Mouse (Mus musculus): ENCODE measurements at regions not wholly inside any gene's neighbourhood (a gene's known extent, or its start where the extent isn't known, plus 50 kb on each side); places are given as distances from the start of the nearest gene placed in this dataset.

DNA sequence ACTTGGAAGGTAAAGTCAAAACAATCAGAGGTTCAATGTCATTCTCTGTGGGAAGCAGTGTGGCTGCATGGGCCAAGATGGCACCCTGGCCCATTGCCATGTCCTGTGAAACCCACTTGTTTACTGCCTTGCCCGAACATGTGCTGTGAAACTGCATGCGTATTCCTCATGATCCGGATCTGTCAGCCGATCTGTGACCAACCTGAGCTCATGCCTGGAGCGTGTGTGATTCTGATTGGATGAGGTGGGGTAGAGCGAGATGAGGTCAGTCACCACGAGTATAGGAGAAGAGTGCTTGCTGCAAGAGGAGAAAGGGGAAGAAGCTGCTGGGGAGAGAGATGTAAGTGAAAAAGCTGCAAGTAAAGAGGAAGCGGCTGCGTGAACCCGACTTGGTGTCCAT is 240.5 kb downstream of the Ddx10 start:
- no peaks in the 10 kb centered on the region for H3K79me2 ChIP-seq (ENCODE audit: control insufficient read depth, insufficient read depth)
- TF ChIP-seq CEBPB (IDR thresholded peaks at IDR 0.05; ENCODE audit: insufficient read depth, poor library complexity, severe bottlenecking) (no peak), POLR2AphosphoS2 (IDR thresholded peaks at IDR 0.05; ENCODE audit: insufficient read length, low read depth) (no peak), SRF (IDR thresholded peaks at IDR 0.05; ENCODE audit: control insufficient read depth, insufficient read length, low read depth) (no peak), TCF3 (IDR thresholded peaks at IDR 0.05; ENCODE audit: insufficient read length, low read depth) (no peak), USF1 (IDR thresholded peaks at IDR 0.05; ENCODE audit: low read depth) (no peak), MAX (IDR thresholded peaks at IDR 0.05; ENCODE audit: low read depth) (no peak), MYOG (IDR thresholded peaks at IDR 0.05; ENCODE audit: control insufficient read depth in 1 of 3, insufficient read depth in 1 of 3, insufficient read length in 2 of 3, low read depth in 2 of 3) (no peak), E2F4 (IDR thresholded peaks at IDR 0.05; ENCODE audit: insufficient read depth) (no peak), TCF12 (IDR thresholded peaks at IDR 0.05; ENCODE audit: insufficient read depth, poor library complexity, severe bottlenecking) (no peak), MYOD1 (IDR thresholded peaks at IDR 0.05; ENCODE audit: control insufficient read depth in 1 of 3, insufficient read length in 2 of 3, low read depth in 2 of 3) (no peak), REST (IDR thresholded peaks at IDR 0.05; ENCODE audit: insufficient read depth, insufficient read length) (no peak), POLR2A (IDR thresholded peaks at IDR 0.05; ENCODE audit: insufficient read length, low read depth) (no peak)
- no peak overlapping the region for H3ac ChIP-seq (ENCODE audit: control insufficient read depth, insufficient read length)
- no peak overlapping the region for H3K4me2 ChIP-seq (ENCODE audit: low read depth)
- H3K4me3 ChIP-seq = no peak overlapping the region
- H3K27me3 ChIP-seq (ENCODE audit: control insufficient read depth, insufficient read depth, insufficient read length) = no peaks in the 10 kb centered on the region
- H3K36me3 ChIP-seq (ENCODE audit: control insufficient read depth, insufficient read depth) = no peaks in the 10 kb centered on the region

DNA sequence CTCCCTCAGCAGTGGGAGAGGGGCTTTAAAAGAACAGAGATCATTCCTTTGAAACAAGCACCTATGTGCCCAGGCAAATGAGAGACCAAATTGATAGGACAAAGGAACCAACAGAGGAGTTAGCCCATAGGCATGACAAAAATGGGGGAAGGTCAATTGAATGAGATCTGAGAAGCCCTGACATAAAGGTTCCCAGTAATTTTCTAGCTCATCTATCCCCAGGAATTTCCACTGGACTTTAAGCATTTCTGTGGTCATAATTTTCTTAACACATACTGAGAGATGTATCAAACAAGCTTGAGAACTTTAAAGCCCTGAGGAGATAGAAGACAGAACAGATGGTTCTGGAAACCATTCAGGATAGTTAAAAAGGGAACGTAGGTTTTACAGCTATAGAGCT is 241.8 kb downstream of the Ddx10 start:
- H3K36me3 ChIP-seq (ENCODE audit: control insufficient read depth, insufficient read depth) = no peaks in the 10 kb centered on the region
- no peaks in the 10 kb centered on the region for H3K79me2 ChIP-seq (ENCODE audit: control insufficient read depth, insufficient read depth)
- H3ac ChIP-seq (ENCODE audit: control insufficient read depth, insufficient read length) = no peak overlapping the region
- no peaks in the 10 kb centered on the region for H3K27me3 ChIP-seq (ENCODE audit: control insufficient read depth, insufficient read depth, insufficient read length)
- H3K4me2 ChIP-seq (ENCODE audit: low read depth) = no peak overlapping the region
- TF ChIP-seq E2F4 (IDR thresholded peaks at IDR 0.05; ENCODE audit: insufficient read depth) (no peak), TCF12 (IDR thresholded peaks at IDR 0.05; ENCODE audit: insufficient read depth, poor library complexity, severe bottlenecking) (no peak), USF1 (IDR thresholded peaks at IDR 0.05; ENCODE audit: low read depth) (no peak)
- no peak overlapping the region for H3K4me3 ChIP-seq

DNA sequence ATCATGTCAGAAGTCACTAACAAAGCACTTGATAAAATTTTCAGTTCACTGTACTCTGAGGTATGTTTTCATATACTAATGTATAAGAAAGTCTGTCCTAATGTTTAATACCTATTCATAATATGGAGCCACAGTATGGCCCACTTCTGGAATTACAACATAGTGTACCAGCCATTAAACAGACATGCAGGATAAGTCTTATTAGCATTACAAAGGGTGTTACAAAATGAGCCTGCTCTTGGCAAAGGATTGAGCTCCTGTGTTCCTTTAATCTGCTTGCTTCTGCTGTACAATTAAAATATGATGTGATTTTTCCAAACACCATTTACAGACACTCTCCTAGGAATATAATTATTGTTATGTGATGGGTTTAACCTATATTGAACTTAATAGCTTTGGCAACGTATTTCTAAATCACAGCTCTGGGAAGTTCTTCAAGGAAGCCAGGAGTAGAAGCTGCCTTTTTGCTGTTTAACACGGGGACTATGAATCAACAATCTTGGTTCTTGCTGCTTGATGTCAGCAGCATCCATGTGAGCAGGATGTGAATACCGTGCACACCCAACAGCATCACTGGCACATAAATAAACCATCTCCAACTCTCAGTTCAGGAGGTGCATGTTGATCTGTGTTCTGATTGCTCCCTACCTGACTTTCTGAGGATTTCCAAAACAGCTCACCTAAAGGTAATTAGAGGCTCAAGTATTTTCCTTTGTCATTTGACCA is 243.4 kb downstream of the Ddx10 start:
- H3K79me2 ChIP-seq (ENCODE audit: control insufficient read depth, insufficient read depth) = no peaks in the 10 kb centered on the region
- no peak overlapping the region for H3ac ChIP-seq (ENCODE audit: control insufficient read depth, insufficient read length)
- H3K36me3 ChIP-seq (ENCODE audit: control insufficient read depth, insufficient read depth) = no peaks in the 10 kb centered on the region
- H3K27me3 ChIP-seq (ENCODE audit: control insufficient read depth, insufficient read depth, insufficient read length) = no peaks in the 10 kb centered on the region
- TF ChIP-seq TCF3 (IDR thresholded peaks at IDR 0.05; ENCODE audit: insufficient read length, low read depth) = no peak
- no peak for TF ChIP-seq MYOG (IDR thresholded peaks at IDR 0.05; ENCODE audit: control insufficient read depth in 1 of 3, insufficient read depth in 1 of 3, insufficient read length in 2 of 3, low read depth in 2 of 3)
- no peak for TF ChIP-seq MYOD1 (IDR thresholded peaks at IDR 0.05; ENCODE audit: control insufficient read depth in 1 of 3, insufficient read length in 2 of 3, low read depth in 2 of 3)
- TF ChIP-seq POLR2AphosphoS2 (IDR thresholded peaks at IDR 0.05; ENCODE audit: insufficient read length, low read depth) = no peak
- no peak for TF ChIP-seq E2F4 (IDR thresholded peaks at IDR 0.05; ENCODE audit: insufficient read depth)
- no peak for TF ChIP-seq TCF12 (IDR thresholded peaks at IDR 0.05; ENCODE audit: insufficient read depth, poor library complexity, severe bottlenecking)
- no peak for TF ChIP-seq POLR2A (IDR thresholded peaks at IDR 0.05; ENCODE audit: insufficient read length, low read depth)
- no peak for TF ChIP-seq CEBPB (IDR thresholded peaks at IDR 0.05; ENCODE audit: insufficient read depth, poor library complexity, severe bottlenecking)
- no peak overlapping the region for H3K4me3 ChIP-seq
- no peak overlapping the region for H3K4me2 ChIP-seq (ENCODE audit: low read depth)

DNA sequence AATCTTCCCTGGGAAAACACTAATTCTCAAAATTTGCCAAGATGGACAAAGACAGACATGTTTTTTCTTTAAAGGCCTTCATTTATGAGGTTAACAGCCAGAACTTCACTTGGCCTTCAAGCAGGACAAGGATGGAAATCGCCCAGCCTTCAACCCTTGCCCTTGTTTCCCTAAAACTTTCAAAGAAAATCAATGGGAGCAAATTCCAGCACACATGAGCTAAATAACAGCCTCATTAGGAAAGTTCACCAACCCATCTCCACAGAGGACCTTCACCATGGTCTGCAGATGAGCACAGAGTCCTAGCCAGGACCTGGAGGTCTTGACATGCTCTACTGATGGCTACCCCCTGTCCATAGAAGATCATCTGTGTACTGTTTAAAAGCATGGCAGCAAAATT is 271.8 kb downstream of the Ddx10 start:
- no peak overlapping the region for H3ac ChIP-seq (ENCODE audit: control insufficient read depth, insufficient read length)
- no peak overlapping the region for H3K4me3 ChIP-seq
- H3K36me3 ChIP-seq (ENCODE audit: control insufficient read depth, insufficient read depth) = no peaks in the 10 kb centered on the region
- H3K27me3 ChIP-seq (ENCODE audit: control insufficient read depth, insufficient read depth, insufficient read length) = no peaks in the 10 kb centered on the region
- no peak overlapping the region for H3K4me2 ChIP-seq (ENCODE audit: low read depth)
- TF ChIP-seq POLR2AphosphoS2 (IDR thresholded peaks at IDR 0.05; ENCODE audit: insufficient read length, low read depth) = no peak
- no peak for TF ChIP-seq TCF3 (IDR thresholded peaks at IDR 0.05; ENCODE audit: insufficient read length, low read depth)
- no peak for TF ChIP-seq USF1 (IDR thresholded peaks at IDR 0.05; ENCODE audit: low read depth)
- TF ChIP-seq POLR2A (IDR thresholded peaks at IDR 0.05; ENCODE audit: insufficient read length, low read depth) = no peak
- TF ChIP-seq MAX (IDR thresholded peaks at IDR 0.05; ENCODE audit: low read depth) = no peak
- TF ChIP-seq E2F4 (IDR thresholded peaks at IDR 0.05; ENCODE audit: insufficient read depth) = no peak
- no peak for TF ChIP-seq TCF12 (IDR thresholded peaks at IDR 0.05; ENCODE audit: insufficient read depth, poor library complexity, severe bottlenecking)
- TF ChIP-seq MYOG (IDR thresholded peaks at IDR 0.05; ENCODE audit: control insufficient read depth in 1 of 3, insufficient read depth in 1 of 3, insufficient read length in 2 of 3, low read depth in 2 of 3) = no peak
- H3K79me2 ChIP-seq (ENCODE audit: control insufficient read depth, insufficient read depth) = no peaks in the 10 kb centered on the region

DNA sequence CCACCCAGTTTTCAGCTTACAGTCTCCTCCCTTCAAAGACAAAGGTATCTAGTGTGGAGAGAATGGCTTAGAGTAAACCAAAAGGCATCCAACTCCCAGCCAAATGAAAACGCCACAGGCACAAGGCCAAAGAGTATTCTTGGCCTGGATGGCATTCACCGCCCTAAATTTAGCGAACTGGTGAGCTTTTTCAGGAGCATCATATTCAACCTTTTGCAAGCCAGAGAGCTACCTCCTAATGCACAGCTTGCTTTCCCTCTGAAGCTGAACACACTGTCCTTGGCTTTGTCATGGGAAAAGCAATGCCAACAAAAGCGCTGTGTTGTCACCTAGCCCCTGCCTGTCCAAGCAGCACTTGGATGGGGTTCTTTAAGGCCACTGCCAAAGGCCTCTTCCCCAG is 282.2 kb downstream of the Ddx10 start:
- no peaks in the 10 kb centered on the region for H3K36me3 ChIP-seq (ENCODE audit: control insufficient read depth, insufficient read depth)
- H3ac ChIP-seq (ENCODE audit: control insufficient read depth, insufficient read length) = no peak overlapping the region
- no peak overlapping the region for H3K4me2 ChIP-seq (ENCODE audit: low read depth)
- TF ChIP-seq MYOG (IDR thresholded peaks at IDR 0.05; ENCODE audit: control insufficient read depth in 1 of 3, insufficient read depth in 1 of 3, insufficient read length in 2 of 3, low read depth in 2 of 3) (no peak), TCF12 (IDR thresholded peaks at IDR 0.05; ENCODE audit: insufficient read depth, poor library complexity, severe bottlenecking) (no peak), SRF (IDR thresholded peaks at IDR 0.05; ENCODE audit: control insufficient read depth, insufficient read length, low read depth) (no peak), TCF3 (IDR thresholded peaks at IDR 0.05; ENCODE audit: insufficient read length, low read depth) (no peak), E2F4 (IDR thresholded peaks at IDR 0.05; ENCODE audit: insufficient read depth) (no peak), MAX (IDR thresholded peaks at IDR 0.05; ENCODE audit: low read depth) (no peak), POLR2A (IDR thresholded peaks at IDR 0.05; ENCODE audit: insufficient read length, low read depth) (no peak), MYOD1 (IDR thresholded peaks at IDR 0.05; ENCODE audit: control insufficient read depth in 1 of 3, insufficient read length in 2 of 3, low read depth in 2 of 3) (no peak), CEBPB (IDR thresholded peaks at IDR 0.05; ENCODE audit: insufficient read depth, poor library complexity, severe bottlenecking) (no peak)
- H3K4me3 ChIP-seq = no peak overlapping the region
- no peaks in the 10 kb centered on the region for H3K27me3 ChIP-seq (ENCODE audit: control insufficient read depth, insufficient read depth, insufficient read length)
- no peaks in the 10 kb centered on the region for H3K79me2 ChIP-seq (ENCODE audit: control insufficient read depth, insufficient read depth)

Data from myocyte (in vitro differentiated cells).